Comparison of ENCODE assay signal across 13 mouse cellular contexts in genomic region chr3:105003960-105004463, GRCm38 (mm10). TPM values are rescaled to one million over a fixed set of nuclear protein-coding genes. Genes with fewer than 3 reads are reported as not detected.
DNase-seq lines count a peak whose midpoint lies in the region; ATAC-seq and TF ChIP-seq lines count a peak whose summit lies in the region.
"Had no signal": no experiment of that assay in that cellular context is flagged by ENCODE, and none has a peak within 500 bp of the region (broad histone marks: within the 10 kb centered on the region; RNA-seq: fewer than 3 reads in every experiment).

No protein-coding gene starts in this region.

- TF ChIP-seq CTCF in forebrain, postnatal 0 days (IDR thresholded peaks at IDR 0.05; ENCODE audit: low read depth): no peak

- intact Hi-C loops in left cerebral cortex, postnatal 4 days (cut with DNase I): no loop called here
- intact Hi-C loops in left cerebral cortex, postnatal 14 days (cut with DNase I): no loop called here
- intact Hi-C loops in heart, postnatal 36 days (cut with DNase I): no loop called here

- H3K27me3 ChIP-seq in forebrain, postnatal 0 days (ENCODE audit: insufficient read depth, low read length): no peaks in the 10 kb centered on the region

- H3K4me2 ChIP-seq in forebrain, postnatal 0 days (ENCODE audit: low read depth): no peak overlapping the region

- peak overlapping the region; percentile 22; the same call in 1 of the 2 replicates for H3K9ac ChIP-seq in forebrain, postnatal 0 days

- no peak overlapping the region for H3K4me3 ChIP-seq in forebrain, postnatal 0 days (ENCODE audit: low read depth, low read length)
- H3K4me3 ChIP-seq: limb, embryonic 10.5 days had no signal

- peak; percentile 94 for ATAC-seq in forebrain, postnatal 0 days

- no peaks in the 10 kb centered on the region for H3K9me3 ChIP-seq in forebrain, postnatal 0 days (ENCODE audit: low read length)
- H3K9me3 ChIP-seq: limb, embryonic 10.5 days had no signal

- no peaks in the 10 kb centered on the region for H3K4me1 ChIP-seq in forebrain, postnatal 0 days (ENCODE audit: insufficient read depth)

- H3K27ac ChIP-seq in forebrain, postnatal 0 days (ENCODE audit: low read depth, low read length): peak overlapping the region; percentile 42
- H3K27ac ChIP-seq: limb, embryonic 10.5 days had no signal

- DNase-seq in left cerebral cortex, adult 11 months (ENCODE audit: low spot score): peak; percentile 57
- no peak for DNase-seq in left cerebral cortex, postnatal 4 days
- DNase-seq in forebrain, postnatal 0 days: peak; percentile 74
- DNase-seq in left cerebral cortex, postnatal 14 days (ENCODE audit: low spot score in 2 of 2): peak; percentile 68 to 69
- DNase-seq in right cerebral cortex, postnatal 25 days: peak; percentile 60
- no peak for DNase-seq in spleen, postnatal 4 days (ENCODE audit: low spot score in 2 of 2)
- DNase-seq in kidney, postnatal 4 days: no peak
- DNase-seq in heart, postnatal 36 days: no peak
- DNase-seq: cerebellum, postnatal 14 days; heart, postnatal 4 days; thymus, postnatal 14 days had no signal

- 17% methylated on average over 14 of the region's 14 CpGs for WGBS in forebrain, postnatal 0 days

- peaks cover 54% of the 10 kb centered on the region for H3K36me3 ChIP-seq in forebrain, postnatal 0 days (ENCODE audit: insufficient read depth)

RNA-seq across cellular contexts. Expression of gene Wnt2b, which starts 42.3 kb away (rescaled TPM):
- 1 to 10 TPM; 1.9 TPM for total RNA-seq in left cerebral cortex, postnatal 4 days (2021)
- 1.2 and 2.0 TPM in 2 replicates for total RNA-seq in forebrain, postnatal 0 days (2014; rRNA removed)
- 0.21 and 0.47 TPM in 2 replicates for polyA plus RNA-seq in forebrain, postnatal 0 days (2015; fragmentation: Nextera tagmentation; extraction: Ambion mirVana)
- total RNA-seq in left cerebral cortex, postnatal 14 days (2021): 1 to 10 TPM; 2.5 to 3.4 TPM
- total RNA-seq in heart, postnatal 36 days (2021): 1 to 10 TPM; 1.1 to 1.8 TPM
- total RNA-seq: megakaryocyte, adult 5-6 weeks had no signal

RNA-seq across cellular contexts. Expression of gene Cttnbp2nl, which starts 48.9 kb away (rescaled TPM):
- 10 to 100 TPM; 62.4 to 75.7 TPM for total RNA-seq in left cerebral cortex, postnatal 4 days (2021)
- 27.9 and 31.7 TPM in 2 replicates for total RNA-seq in forebrain, postnatal 0 days (2014; rRNA removed)
- 32.9 and 44.9 TPM in 2 replicates for polyA plus RNA-seq in forebrain, postnatal 0 days (2015; fragmentation: Nextera tagmentation; extraction: Ambion mirVana)
- total RNA-seq in left cerebral cortex, postnatal 14 days (2021): 10 to 100 TPM; 28.3 to 31.0 TPM
- total RNA-seq in heart, postnatal 36 days (2021): 10 to 100 TPM; 18.9 to 19.6 TPM

Comparison
In these comparisons a context has a peak if more than half of its experiments do, and no peak if none do; other contexts are left out.
1. DNase-seq: peak in left cerebral cortex, adult 11 months (single experiment), forebrain, postnatal 0 days (single experiment), left cerebral cortex, postnatal 14 days (2 of 2) and right cerebral cortex, postnatal 25 days (single experiment); none in left cerebral cortex, postnatal 4 days (single experiment), spleen, postnatal 4 days (0 of 2), kidney, postnatal 4 days (0 of 2) and heart, postnatal 36 days (0 of 2).